Mouse (Mus musculus) limb, embryonic 13.5 days (tissue): ENCODE data around the gene Spata9. TPM values are rescaled to one million over a fixed set of nuclear protein-coding genes. Genes with fewer than 3 reads are reported as not detected.

Experiments
- ATAC-seq: fragments of 200-750 bp; cut with Nextera tagmentation; 2 replicates; pipeline ENCODE4 v1.8.0; 2017; ENCODE audit warnings: low read depth, moderate number of reproducible peaks, moderate TSS enrichment; ENCODE audit not compliant: low FRiP score
- H3K27ac ChIP-seq: fragments of 300-500 bp; sonication (generic); 2 replicates; pipeline ENCODE4 v1.5.1; 2015; ENCODE audit warnings: inconsistent platforms, mild to moderate bottlenecking, moderate library complexity
- H3K27me3 ChIP-seq: fragments of 300-500 bp; sonication (generic); 2 replicates; pipeline ENCODE4 v1.6.1; 2015; ENCODE audit warnings: mild to moderate bottlenecking, inconsistent platforms
- H3K36me3 ChIP-seq: fragments of 300-500 bp; sonication (generic); 2 replicates; pipeline ENCODE4 v1.6.1; 2015; ENCODE audit warnings: inconsistent platforms, mild to moderate bottlenecking, moderate library complexity
- H3K4me1 ChIP-seq: fragments of 300-500 bp; sonication (generic); 2 replicates; pipeline ENCODE4 v1.6.1; 2015; ENCODE audit warnings: inconsistent platforms
- H3K4me2 ChIP-seq: fragments of 300-500 bp; sonication (generic); replicated peaks from 2 replicates; pipeline ENCODE4 v1.6.1; 2015; ENCODE audit warnings: inconsistent platforms, mild to moderate bottlenecking, moderate library complexity
- H3K4me3 ChIP-seq: fragments of 300-500 bp; sonication (generic); 2 replicates; pipeline ENCODE4 v1.5.1; 2015; ENCODE audit warnings: moderate library complexity, mild to moderate bottlenecking, inconsistent platforms
- H3K9ac ChIP-seq: fragments of 300-500 bp; sonication (generic); 2 replicates; pipeline ENCODE4 v1.6.1; 2015; ENCODE audit warnings: mild to moderate bottlenecking, inconsistent platforms
- H3K9me3 ChIP-seq: fragments of 300-500 bp; sonication (generic); 2 replicates; pipeline ENCODE4 v1.6.1; 2016; ENCODE audit warnings: inconsistent platforms
- WGBS: fragments of 180-500 bp; shearing (Covaris S2); methylation state at CpG from one replicate; pipeline ENCODE4 v1.1.7; 2015; 5-methylcytosine and 5-hydroxymethylcytosine counted together
- polyA plus RNA-seq: library from polyadenylated mRNA; unstranded; fragments of >200 nt; fragmentation: Nextera tagmentation; extraction: Ambion mirVana; gene quantifications from 2 replicates; pipeline ENCODE4 v1.2.1, GENCODE M21; 2015

Gene Spata9
- polyA plus RNA-seq, 1 experiment from 2014 or later = 0.93 TPM

GRCm38 (mm10) chr13:76017465-76017864, 50.5 kb downstream of the Spata9 start:
- peak overlapping the region; percentile 89 for H3K9ac ChIP-seq
- H3K36me3 ChIP-seq = no peaks in the 10 kb centered on the region
- 78% methylated on average over 4 of the region's 4 CpGs for WGBS
- peaks cover 7% of the 10 kb centered on the region for H3K4me1 ChIP-seq
- H3K27ac ChIP-seq = no peak overlapping the region
- no peaks in the 10 kb centered on the region for H3K27me3 ChIP-seq
- ATAC-seq = no peak
- H3K4me2 ChIP-seq = peak overlapping the region; percentile 75
- no peaks in the 10 kb centered on the region for H3K9me3 ChIP-seq
- peak overlapping the region; percentile 75 for H3K4me3 ChIP-seq

- H3K9me3 ChIP-seq = no peaks in the 10 kb centered on the region
- no peaks in the 10 kb centered on the region for H3K36me3 ChIP-seq
- peak within 1 kb of the TSS; percentile 75 for H3K4me2 ChIP-seq
- peak within 1 kb of the TSS; percentile 89 for H3K9ac ChIP-seq
- peak within 1 kb of the TSS; percentile 75 for H3K4me3 ChIP-seq
- under 1% methylated on average over 50 of the region's 50 CpGs for WGBS
- H3K27me3 ChIP-seq = no peaks in the 10 kb centered on the region
- ATAC-seq = peak; percentile 100
- peaks cover 7% of the 10 kb centered on the region for H3K4me1 ChIP-seq
- peak within 1 kb of the TSS; percentile 92 for H3K27ac ChIP-seq
Observed at GRCm38 (mm10) chr13:76017974-76018843, 51.3 kb downstream of the Spata9 start, which contains the start of gene Rfesd. Gene Rfesd (minus strand): TSS chr13:76018719.

- WGBS = 45% methylated on average over 5 of the region's 5 CpGs
- peak overlapping the region; percentile 31 for H3K9ac ChIP-seq
- H3K27ac ChIP-seq = no peak overlapping the region
Observed at GRCm38 (mm10) chr13:76018844-76019400, 52.0 kb downstream of the Spata9 start.

GRCm38 (mm10) chr13:76021782-76022181, 54.8 kb downstream of the Spata9 start:
- Histone ChIP-seq H3K9me3 (no peaks in the 10 kb centered on the region), H3K4me1 (peaks cover 7% of the 10 kb centered on the region), H3K9ac (no peak overlapping the region), H3K4me2 (no peak overlapping the region), H3K27ac (no peak overlapping the region), H3K36me3 (no peaks in the 10 kb centered on the region), H3K27me3 (no peaks in the 10 kb centered on the region), H3K4me3 (no peak overlapping the region)
- 92% methylated on average over 2 of the region's 2 CpGs for WGBS
- ATAC-seq = no peak

More at GRCm38 (mm10) chr13:76018844-76019400, 52.0 kb downstream of the Spata9 start:
- Histone ChIP-seq H3K4me1 (peaks cover 7% of the 10 kb centered on the region), H3K27me3 (no peaks in the 10 kb centered on the region), H3K36me3 (no peaks in the 10 kb centered on the region), H3K9me3 (no peaks in the 10 kb centered on the region), H3K4me2 (peak overlapping the region; percentile 75), H3K4me3 (peak overlapping the region; percentile 75)
- peak; percentile 56 for ATAC-seq

GRCm38 (mm10) chr13:76024588-76024987, 57.6 kb downstream of the Spata9 start:
- no peak overlapping the region for H3K9ac ChIP-seq
- no peak overlapping the region for H3K4me3 ChIP-seq
- H3K36me3 ChIP-seq = no peaks in the 10 kb centered on the region
- H3K27me3 ChIP-seq = no peaks in the 10 kb centered on the region
- no peak overlapping the region for H3K27ac ChIP-seq
- WGBS = 62% methylated on average over 3 of the region's 3 CpGs
- no peak for ATAC-seq
- no peak overlapping the region for H3K4me2 ChIP-seq
- no peaks in the 10 kb centered on the region for H3K4me1 ChIP-seq
- H3K9me3 ChIP-seq = no peaks in the 10 kb centered on the region

- no peaks in the 10 kb centered on the region for H3K27me3 ChIP-seq
- no peak overlapping the region for H3K4me2 ChIP-seq
- H3K4me1 ChIP-seq = no peaks in the 10 kb centered on the region
- no peak for ATAC-seq
- WGBS = 50% methylated on average over 1 of the region's 1 CpGs
- H3K9ac ChIP-seq = no peak overlapping the region
- no peaks in the 10 kb centered on the region for H3K9me3 ChIP-seq
- no peak overlapping the region for H3K27ac ChIP-seq
- no peak overlapping the region for H3K4me3 ChIP-seq
- H3K36me3 ChIP-seq = no peaks in the 10 kb centered on the region
Observed at GRCm38 (mm10) chr13:76042455-76042854, 75.5 kb downstream of the Spata9 start.

- ATAC-seq = no peak
- no peaks in the 10 kb centered on the region for H3K27me3 ChIP-seq
- H3K36me3 ChIP-seq = no peaks in the 10 kb centered on the region
- H3K9me3 ChIP-seq = no peaks in the 10 kb centered on the region
- no peaks in the 10 kb centered on the region for H3K4me1 ChIP-seq
- no peak overlapping the region for H3K9ac ChIP-seq
- H3K4me2 ChIP-seq = no peak overlapping the region
- H3K27ac ChIP-seq = no peak overlapping the region
- no peak overlapping the region for H3K4me3 ChIP-seq
Observed at GRCm38 (mm10) chr13:76044971-76045370, 78.0 kb downstream of the Spata9 start.

Other genes with a start within 250 kb of the Spata9 start
- 34.9 and 37.9 TPM in 2 replicates for gene Glrx, start 127.3 kb upstream of the Spata9 start, polyA plus RNA-seq
- 51.2 and 51.3 TPM in 2 replicates for gene Rhobtb3, start 23.2 kb upstream of the Spata9 start, polyA plus RNA-seq
- gene Rfesd, start 51.6 kb downstream of the Spata9 start, polyA plus RNA-seq = 18.9 and 21.1 TPM in 2 replicates
- 0.09 TPM in 1 of 2 replicates, not detected in the other for gene Gpr150, start 89.8 kb downstream of the Spata9 start, polyA plus RNA-seq
- 8.6 and 10.3 TPM in 2 replicates for gene Arsk, start 131.5 kb downstream of the Spata9 start, polyA plus RNA-seq
- gene Ttc37, start 131.6 kb downstream of the Spata9 start, polyA plus RNA-seq = 15.9 and 17.5 TPM in 2 replicates